Mouse (Mus musculus): ENCODE results near the gene Zc3h14. TPM values are rescaled to one million over a fixed set of nuclear protein-coding genes. Genes with fewer than 3 reads are reported as not detected.

Gene Zc3h14
- polyA plus RNA-seq, 1 experiment, result not detected

DNA sequence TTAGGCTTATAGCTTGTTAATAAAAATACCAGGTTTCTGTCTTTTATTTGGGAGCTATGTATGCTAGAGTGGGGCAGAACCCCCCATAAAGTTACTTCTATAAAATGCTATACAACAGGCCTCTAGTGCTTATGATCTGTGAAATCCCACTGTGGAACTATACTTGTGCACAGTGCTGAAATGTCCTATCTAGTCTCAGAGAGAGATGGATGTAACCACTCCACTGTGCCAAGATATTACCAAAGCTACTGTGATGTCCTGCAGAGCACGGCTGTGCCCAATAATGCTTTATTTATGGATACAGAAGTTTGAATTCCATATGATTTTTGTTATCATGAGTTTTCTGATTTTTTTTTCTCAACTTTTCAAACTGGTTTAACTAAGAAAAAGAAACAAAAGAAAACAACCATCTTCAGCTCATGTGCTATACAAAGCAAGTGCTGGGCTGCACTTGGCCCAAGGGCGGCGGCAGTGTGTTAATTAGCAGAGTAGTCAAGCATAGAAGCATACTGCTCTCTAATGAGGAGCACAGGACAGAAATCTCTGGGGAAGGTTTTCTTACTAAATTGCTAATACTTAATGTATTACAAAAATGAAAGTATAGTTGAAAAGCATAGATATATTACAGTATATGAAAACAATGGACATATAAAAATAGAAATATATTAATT lies 57.4 kb downstream of the Zc3h14 start:
- TF ChIP-seq CTCF (IDR thresholded peaks at IDR 0.05; ENCODE audit: insufficient read depth, low read depth, low read length), result no peak
- TF ChIP-seq POLR2A (IDR thresholded peaks at IDR 0.05; ENCODE audit: insufficient read depth, low read depth, low read length), result no peak
- no peak overlapping the region for H3K27ac ChIP-seq (ENCODE audit: insufficient read depth, low read depth, low read length)
- 45% methylated on average over 3 of the region's 3 CpGs for WGBS
- H3K4me1 ChIP-seq (ENCODE audit: control insufficient read depth, insufficient read depth, low read length), result no peaks in the 10 kb centered on the region; the same call in 1 of the 2 replicates
- H3K4me3 ChIP-seq (ENCODE audit: insufficient read depth, low read depth, low read length), result no peak overlapping the region

DNA sequence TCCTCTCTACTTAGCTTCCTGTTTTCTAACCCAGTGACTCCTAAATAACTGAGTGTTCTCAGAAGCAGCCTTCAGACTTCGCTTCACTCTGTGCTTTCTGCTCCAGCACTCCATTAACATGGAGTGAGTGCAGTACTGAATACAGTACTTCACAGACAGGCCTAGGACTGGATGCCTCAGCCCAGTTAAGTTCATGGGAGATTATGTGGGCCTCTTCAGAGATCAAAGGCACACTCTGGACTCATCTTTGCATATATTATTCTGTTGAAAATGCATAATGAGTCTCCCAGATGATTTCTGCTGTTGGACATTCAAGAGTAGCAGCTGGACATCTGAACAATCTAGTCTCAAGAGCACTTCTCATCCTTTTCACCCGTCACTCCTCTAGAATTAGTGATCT lies 74.0 kb downstream of the Zc3h14 start:
- Histone ChIP-seq H3K4me1 (ENCODE audit: control insufficient read depth, insufficient read depth, low read length) (no peaks in the 10 kb centered on the region), H3K4me3 (ENCODE audit: insufficient read depth, low read depth, low read length) (no peak overlapping the region), H3K27ac (ENCODE audit: insufficient read depth, low read depth, low read length) (no peak overlapping the region)
- WGBS, result 76% methylated on average over 2 of the region's 2 CpGs
- TF ChIP-seq POLR2A (IDR thresholded peaks at IDR 0.05; ENCODE audit: insufficient read depth, low read depth, low read length) (no peak), CTCF (IDR thresholded peaks at IDR 0.05; ENCODE audit: insufficient read depth, low read depth, low read length) (no peak)

DNA sequence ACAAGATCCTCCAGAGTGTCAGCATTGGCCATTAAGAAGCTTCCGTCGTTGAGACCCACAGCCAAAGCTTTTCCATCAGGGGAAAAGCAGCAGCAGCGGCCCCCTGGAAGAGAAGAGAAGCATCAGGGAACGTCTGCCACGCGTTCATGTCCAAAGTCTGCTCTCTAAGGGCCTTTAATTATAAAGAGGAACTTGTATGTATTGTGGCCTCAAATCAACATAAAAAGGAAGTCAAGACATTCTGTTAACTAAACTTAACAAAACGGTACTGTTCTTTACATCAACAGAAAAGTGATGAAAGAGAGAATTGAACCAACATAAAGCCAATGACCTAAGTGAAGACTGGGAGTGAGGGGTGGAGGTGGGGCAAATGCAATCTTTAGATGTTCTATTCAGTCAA lies 84.4 kb downstream of the Zc3h14 start:
- TF ChIP-seq POLR2A (IDR thresholded peaks at IDR 0.05; ENCODE audit: insufficient read depth, low read depth, low read length) (no peak), CTCF (IDR thresholded peaks at IDR 0.05; ENCODE audit: insufficient read depth, low read depth, low read length) (no peak)
- 86% methylated on average over 7 of the region's 7 CpGs for WGBS
- Histone ChIP-seq H3K27ac (ENCODE audit: insufficient read depth, low read depth, low read length) (no peak overlapping the region), H3K4me1 (ENCODE audit: control insufficient read depth, insufficient read depth, low read length) (no peaks in the 10 kb centered on the region), H3K4me3 (ENCODE audit: insufficient read depth, low read depth, low read length) (no peak overlapping the region)

DNA sequence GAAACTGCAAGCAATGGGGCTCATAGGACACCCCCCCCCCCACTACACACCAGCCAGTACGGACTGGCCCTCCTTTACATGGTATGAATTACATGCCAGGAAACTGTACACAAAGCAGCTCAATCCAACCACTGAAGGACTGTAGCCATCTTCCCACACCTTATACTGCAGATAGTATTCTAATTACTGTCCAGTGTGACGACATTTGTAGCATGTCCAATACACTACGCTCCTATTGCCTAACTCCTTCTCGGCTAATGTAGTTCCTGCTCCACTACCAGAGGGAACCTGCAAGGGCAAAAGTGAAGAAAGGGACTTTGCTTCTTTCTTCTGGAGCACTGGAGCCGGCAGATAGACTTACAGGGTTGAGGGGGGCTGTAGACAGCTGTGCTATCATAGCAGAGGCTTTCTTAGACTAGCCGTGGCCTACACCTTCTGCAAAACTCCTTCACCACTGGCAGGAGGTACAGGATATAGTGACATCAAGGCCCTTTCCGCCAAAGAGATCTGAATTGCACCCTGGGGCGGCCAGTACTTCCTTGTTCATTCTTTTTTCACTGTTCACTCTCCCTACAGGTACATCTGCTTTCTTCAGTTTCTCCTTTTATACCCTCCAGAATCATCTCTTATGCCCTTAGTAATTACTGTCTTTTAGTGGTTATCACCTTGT lies 86.3 kb downstream of the Zc3h14 start:
- no peak overlapping the region for H3K27ac ChIP-seq (ENCODE audit: insufficient read depth, low read depth, low read length)
- H3K4me1 ChIP-seq (ENCODE audit: control insufficient read depth, insufficient read depth, low read length), result no peaks in the 10 kb centered on the region
- TF ChIP-seq POLR2A (IDR thresholded peaks at IDR 0.05; ENCODE audit: insufficient read depth, low read depth, low read length), result no peak
- no peak for TF ChIP-seq CTCF (IDR thresholded peaks at IDR 0.05; ENCODE audit: insufficient read depth, low read depth, low read length)
- 91% methylated on average over 8 of the region's 8 CpGs for WGBS
- no peak overlapping the region for H3K4me3 ChIP-seq (ENCODE audit: insufficient read depth, low read depth, low read length)

DNA sequence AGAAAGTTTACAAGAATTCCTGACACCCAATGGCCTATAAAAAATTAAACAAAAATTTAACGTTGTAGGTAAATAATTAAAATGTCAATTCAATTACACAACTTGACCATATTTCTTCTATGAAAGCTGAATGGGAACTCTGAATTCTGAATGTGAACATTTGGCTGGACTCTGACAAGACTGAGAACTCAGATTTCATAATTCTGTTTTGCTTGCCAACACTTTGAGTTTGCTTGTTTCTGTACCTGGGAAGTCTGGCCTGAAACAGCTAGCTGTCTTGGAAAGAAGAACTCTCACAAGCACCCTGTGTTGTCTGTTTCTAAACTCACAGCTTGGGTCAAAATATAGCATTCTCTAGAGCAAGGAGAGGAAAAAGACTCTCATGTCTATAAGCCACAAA lies 87.1 kb downstream of the Zc3h14 start:
- Histone ChIP-seq H3K4me1 (ENCODE audit: control insufficient read depth, insufficient read depth, low read length) (no peaks in the 10 kb centered on the region), H3K4me3 (ENCODE audit: insufficient read depth, low read depth, low read length) (no peak overlapping the region), H3K27ac (ENCODE audit: insufficient read depth, low read depth, low read length) (no peak overlapping the region)
- no peak for TF ChIP-seq POLR2A (IDR thresholded peaks at IDR 0.05; ENCODE audit: insufficient read depth, low read depth, low read length)
- TF ChIP-seq CTCF (IDR thresholded peaks at IDR 0.05; ENCODE audit: insufficient read depth, low read depth, low read length), result no peak
- 85% methylated on average over 1 of the region's 1 CpGs for WGBS

DNA sequence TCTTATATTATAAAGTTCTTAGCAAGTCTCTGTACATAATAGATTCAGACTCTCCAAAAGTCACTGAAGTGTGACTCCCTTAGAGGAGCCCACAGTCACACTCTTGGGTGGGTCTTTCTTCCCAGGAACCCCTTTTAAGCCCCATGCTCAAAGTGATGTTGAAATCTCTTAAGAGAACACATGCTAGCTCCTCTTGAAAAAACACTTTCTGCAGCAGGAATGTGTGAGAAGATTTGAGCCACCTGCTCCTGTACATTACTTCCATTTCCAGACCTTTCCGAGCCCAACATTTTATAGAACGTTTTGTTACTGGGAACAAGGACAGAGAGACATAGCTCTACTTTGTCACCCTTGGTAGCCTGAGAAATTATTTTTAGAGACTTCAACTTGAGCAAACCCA lies 88.1 kb downstream of the Zc3h14 start:
- TF ChIP-seq CTCF (IDR thresholded peaks at IDR 0.05; ENCODE audit: insufficient read depth, low read depth, low read length) (no peak), POLR2A (IDR thresholded peaks at IDR 0.05; ENCODE audit: insufficient read depth, low read depth, low read length) (no peak)
- Histone ChIP-seq H3K4me3 (ENCODE audit: insufficient read depth, low read depth, low read length) (no peak overlapping the region), H3K4me1 (ENCODE audit: control insufficient read depth, insufficient read depth, low read length) (no peaks in the 10 kb centered on the region), H3K27ac (ENCODE audit: insufficient read depth, low read depth, low read length) (no peak overlapping the region)
- WGBS, result 88% methylated on average over 2 of the region's 2 CpGs

DNA sequence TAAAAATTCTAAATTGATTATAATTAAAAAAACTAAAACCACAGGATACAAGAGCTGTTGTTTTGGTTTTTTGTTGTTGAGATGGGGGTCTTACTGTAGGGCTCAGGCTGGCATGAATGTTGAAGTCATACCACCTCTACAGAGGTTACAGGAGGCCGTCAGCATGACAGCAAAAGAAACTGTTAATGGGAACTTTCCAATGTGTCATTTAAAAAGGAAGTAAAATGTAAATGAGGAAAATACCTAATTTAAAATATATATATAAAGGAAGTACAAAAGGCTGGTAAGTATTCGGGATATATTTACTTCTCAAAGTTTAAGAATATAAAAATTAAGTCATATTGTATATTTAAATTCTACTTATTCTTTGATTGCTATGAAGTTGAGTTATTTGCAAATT lies 88.7 kb downstream of the Zc3h14 start:
- 90% methylated on average over 2 of the region's 2 CpGs for WGBS
- no peak for TF ChIP-seq CTCF (IDR thresholded peaks at IDR 0.05; ENCODE audit: insufficient read depth, low read depth, low read length)
- Histone ChIP-seq H3K4me1 (ENCODE audit: control insufficient read depth, insufficient read depth, low read length) (no peaks in the 10 kb centered on the region), H3K4me3 (ENCODE audit: insufficient read depth, low read depth, low read length) (no peak overlapping the region), H3K27ac (ENCODE audit: insufficient read depth, low read depth, low read length) (no peak overlapping the region)

Other genes starting within 250 kb of the Zc3h14 start
- 50.8 TPM in 1 of 2 replicates, not detected in the other for gene Kcnk10, start 168.7 kb upstream of the Zc3h14 start, polyA plus RNA-seq (2012; ENCODE audit: insufficient read depth, insufficient read length, low replicate concordance, missing spikeins)
- not detected in 2 replicates for gene Spata7, start 118.8 kb upstream of the Zc3h14 start, polyA plus RNA-seq (2012; ENCODE audit: insufficient read depth, insufficient read length, low replicate concordance, missing spikeins)
- not detected in 2 replicates for gene Ptpn21, start 9.6 kb upstream of the Zc3h14 start, polyA plus RNA-seq (2012; ENCODE audit: insufficient read depth, insufficient read length, low replicate concordance, missing spikeins)
- gene Eml5, start 154.5 kb downstream of the Zc3h14 start, polyA plus RNA-seq (2012; ENCODE audit: insufficient read depth, insufficient read length, low replicate concordance, missing spikeins), result 613 and 850 TPM in 2 replicates
- gene Ttc8, start 173.6 kb downstream of the Zc3h14 start, polyA plus RNA-seq (2012; ENCODE audit: insufficient read depth, insufficient read length, low replicate concordance, missing spikeins), result not detected in 2 replicates